Mouse (Mus musculus) kidney, adult 9 months (tissue): ENCODE results near the gene Tle6.
A peak's percentile ranks its signal among the peaks of the same experiment; 100 is the strongest.

Source experiments
- DNase-seq: peaks from one replicate; pipeline ENCODE4 v3.0.0; 2022

Gene Tle6

GRCm38 (mm10) chr10:81588739-81589138 lies 12.1 kb downstream of the Tle6 start:
- DNase-seq: no peak

DNA sequence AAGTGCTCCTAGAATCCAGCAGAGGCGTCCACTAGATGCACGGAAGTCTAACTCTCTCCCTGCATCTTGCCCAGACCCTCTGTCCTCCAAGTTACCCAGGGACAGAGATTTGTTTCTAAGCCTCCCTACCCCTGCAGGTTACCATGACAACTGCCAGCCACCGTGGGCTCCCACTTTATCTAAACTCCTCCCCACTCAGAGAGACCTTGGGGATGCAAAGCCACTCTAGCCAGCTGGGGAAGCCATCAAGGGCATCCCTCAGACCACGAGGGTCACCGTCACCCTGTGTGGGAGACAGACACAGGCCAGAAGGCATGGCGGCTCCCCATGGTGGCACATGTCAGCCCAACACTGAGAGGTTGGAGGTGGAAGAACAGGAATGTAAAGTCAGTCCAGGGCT lies 17.5 kb downstream of the Tle6 start:
- DNase-seq: no peak

- DNase-seq: no peak
Measured at GRCm38 (mm10) chr10:81580441-81581070, 20.3 kb downstream of the Tle6 start.

GRCm38 (mm10) chr10:81579967-81580366 lies 20.9 kb downstream of the Tle6 start:
- DNase-seq: no peak

- DNase-seq: no peak
Measured at GRCm38 (mm10) chr10:81575695-81576094, 25.2 kb downstream of the Tle6 start.

GRCm38 (mm10) chr10:81575208-81575631 lies 25.7 kb downstream of the Tle6 start:
- DNase-seq: no peak

- no peak for DNase-seq
Measured at GRCm38 (mm10) chr10:81574081-81575056, 26.5 kb downstream of the Tle6 start, which contains the start of gene Tle2. TSS of gene Tle2 (plus strand) at chr10:81574561.

DNA sequence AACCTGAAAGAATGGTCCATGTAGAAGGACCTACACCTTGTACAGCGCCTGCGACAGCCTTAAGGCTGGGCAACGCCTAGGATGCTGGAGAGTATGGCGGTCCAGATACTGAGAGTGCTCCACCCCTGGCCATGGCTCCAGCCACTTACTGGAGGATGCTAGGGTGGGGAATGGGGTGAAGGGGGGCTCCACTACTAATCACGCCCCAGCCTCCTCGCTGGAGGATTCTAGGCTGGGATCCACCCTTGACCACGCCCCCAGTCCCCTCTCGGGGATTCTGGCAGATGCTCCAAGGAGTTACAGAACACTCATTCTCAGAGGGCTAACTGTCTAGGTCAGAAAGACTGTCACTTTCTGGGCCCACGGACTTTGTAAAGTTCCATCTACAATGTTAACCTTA lies 27.9 kb downstream of the Tle6 start:
- no peak for DNase-seq

- DNase-seq: no peak
Measured at GRCm38 (mm10) chr10:81572133-81572671, 28.7 kb downstream of the Tle6 start.

GRCm38 (mm10) chr10:81571501-81571876 lies 29.4 kb downstream of the Tle6 start:
- peak; percentile 99 for DNase-seq

- DNase-seq: peak; percentile 96
Measured at GRCm38 (mm10) chr10:81570831-81571500, 29.9 kb downstream of the Tle6 start.

GRCm38 (mm10) chr10:81570238-81570800 lies 30.6 kb downstream of the Tle6 start:
- no peak for DNase-seq

DNA sequence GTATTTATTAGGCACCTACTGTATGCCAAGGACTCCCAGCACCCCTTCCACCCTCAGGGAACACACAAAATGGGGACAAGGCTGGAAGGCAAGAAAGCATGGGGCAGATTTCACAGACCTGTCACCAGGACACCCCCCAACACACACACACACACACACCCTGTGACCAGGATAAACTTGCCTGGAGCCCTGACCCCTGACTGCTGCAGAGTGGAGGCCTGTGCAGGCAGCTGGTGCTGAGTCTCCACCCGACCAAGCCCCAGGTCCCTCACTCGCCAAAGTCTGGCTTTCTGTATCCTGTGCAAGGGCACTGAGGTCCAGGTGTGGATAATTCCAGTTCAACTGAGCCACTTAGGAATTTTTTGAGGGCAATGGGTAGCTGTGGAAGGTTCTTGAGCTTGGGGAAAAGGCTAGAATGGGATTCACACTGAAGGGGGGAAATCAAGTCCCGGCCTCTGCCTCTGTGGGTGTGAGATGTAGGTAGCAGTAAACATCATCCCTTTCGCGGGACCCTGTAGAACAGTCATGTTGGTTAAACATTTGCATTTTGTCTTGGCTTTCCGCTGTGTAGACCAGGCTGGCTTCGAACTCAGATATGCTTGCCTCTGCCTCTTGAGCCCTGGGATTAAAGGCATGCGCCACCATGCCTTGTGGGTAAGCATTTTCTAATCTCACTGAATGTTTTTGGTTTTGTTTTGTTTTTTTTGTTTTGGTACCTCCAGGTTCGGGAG lies 31.2 kb downstream of the Tle6 start:
- peak; percentile 30 for DNase-seq

DNA sequence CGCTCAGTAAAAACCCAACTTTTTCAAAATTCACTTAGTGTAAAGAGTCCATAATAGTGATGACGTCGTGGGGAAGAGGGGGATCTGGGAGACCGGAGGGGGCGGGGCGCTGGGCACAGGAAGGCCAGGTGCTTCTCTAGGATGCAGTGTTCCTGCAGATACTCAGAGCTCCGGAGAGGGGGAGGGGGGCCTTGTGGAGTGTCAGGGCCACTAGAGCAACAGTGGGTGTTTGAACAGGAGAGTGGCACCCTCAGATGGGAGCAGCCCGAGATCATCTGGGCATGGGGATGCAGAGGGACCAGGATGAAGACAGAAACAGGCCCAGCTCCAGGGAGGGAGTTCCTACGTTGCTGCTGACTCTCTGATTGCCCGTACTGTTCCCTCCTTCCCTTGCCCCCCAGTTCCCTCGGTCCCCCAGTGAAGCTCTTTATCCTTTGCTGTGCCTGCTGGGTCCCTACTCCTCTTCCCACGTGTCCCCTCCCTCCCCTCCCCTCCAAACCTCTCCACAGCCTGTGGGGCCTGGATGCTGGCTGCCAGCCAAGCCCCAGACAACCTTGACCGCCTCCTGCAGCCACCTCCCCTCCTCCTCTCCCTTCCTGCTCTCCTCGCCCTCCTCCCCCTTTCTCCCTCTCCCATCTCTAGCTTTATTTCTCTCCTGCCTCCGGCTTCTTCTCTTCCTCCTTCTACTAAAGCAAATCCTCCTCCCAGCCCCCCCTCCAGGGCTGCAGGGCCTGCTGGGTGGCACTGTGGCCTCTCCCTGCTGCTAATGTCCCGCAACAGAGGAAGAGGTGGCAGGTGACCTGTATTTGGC lies 32.3 kb downstream of the Tle6 start:
- peak; percentile 64 for DNase-seq

DNA sequence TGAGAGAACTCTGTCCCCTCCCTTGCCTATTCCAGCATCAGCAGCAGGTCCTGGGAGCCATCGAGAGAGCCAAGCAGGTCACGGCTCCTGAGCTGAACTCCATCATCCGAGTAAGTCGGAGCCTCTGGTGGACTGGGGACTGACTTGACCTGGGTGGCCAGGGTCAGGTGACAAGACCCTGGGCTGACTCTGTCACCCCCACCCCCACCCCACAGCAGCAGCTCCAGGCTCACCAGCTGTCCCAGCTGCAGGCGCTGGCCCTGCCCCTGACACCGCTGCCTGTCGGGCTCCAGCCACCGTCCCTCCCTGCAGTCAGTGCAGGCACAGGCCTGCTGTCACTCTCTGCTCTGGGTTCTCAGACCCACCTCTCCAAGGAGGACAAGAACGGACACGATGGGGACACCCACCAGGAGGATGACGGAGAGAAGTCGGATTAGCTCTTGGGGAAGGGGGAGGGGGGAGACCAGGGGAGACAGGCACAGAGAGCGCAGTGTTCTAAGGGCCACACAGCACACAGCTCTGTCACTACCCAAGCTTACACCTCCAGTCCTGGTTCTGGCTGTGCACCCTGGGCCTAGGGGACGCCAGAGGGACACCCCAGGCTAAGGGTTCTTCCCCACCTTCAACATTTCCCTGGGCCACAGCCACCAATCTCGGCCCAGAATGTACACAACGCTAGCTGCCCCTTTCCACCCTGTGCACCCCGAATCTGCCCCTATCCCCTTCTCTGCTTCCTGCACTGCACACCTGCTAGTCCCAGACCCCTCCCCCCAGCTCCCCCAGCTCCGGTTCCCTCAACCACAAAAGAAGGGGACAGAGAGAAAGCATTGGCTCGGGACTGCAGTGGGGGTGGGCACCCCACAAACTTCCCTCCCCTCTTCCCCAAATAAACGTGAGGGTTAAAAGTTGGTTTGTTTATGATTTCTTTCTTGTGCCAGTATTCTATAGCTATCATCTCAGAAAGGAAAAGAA lies 35.3 kb downstream of the Tle6 start:
- no peak for DNase-seq

GRCm38 (mm10) chr10:81564734-81565133 lies 36.1 kb downstream of the Tle6 start:
- peak; percentile 71 for DNase-seq

- peak; percentile 69 for DNase-seq
Measured at GRCm38 (mm10) chr10:81564216-81564615, 36.7 kb downstream of the Tle6 start.

DNA sequence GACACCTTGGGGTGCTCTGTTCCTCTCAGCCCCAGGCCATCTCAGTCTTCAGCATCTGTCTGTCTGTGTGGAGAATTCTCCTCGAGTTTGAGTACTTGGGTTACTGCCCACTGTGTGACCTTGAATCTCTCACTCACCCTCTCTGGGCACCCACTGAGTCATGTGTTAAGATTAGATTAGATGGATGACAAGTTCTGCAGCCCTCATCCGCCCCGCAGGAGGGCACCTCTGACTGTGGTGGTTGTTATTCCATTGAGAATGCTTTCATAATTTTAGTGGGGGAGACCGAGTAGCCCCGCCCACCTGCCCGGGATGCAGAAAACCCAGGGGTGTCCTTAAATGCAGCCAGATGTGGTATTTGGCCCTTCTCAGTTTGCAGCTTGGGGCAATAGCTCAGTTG lies 37.4 kb downstream of the Tle6 start:
- no peak for DNase-seq

DNA sequence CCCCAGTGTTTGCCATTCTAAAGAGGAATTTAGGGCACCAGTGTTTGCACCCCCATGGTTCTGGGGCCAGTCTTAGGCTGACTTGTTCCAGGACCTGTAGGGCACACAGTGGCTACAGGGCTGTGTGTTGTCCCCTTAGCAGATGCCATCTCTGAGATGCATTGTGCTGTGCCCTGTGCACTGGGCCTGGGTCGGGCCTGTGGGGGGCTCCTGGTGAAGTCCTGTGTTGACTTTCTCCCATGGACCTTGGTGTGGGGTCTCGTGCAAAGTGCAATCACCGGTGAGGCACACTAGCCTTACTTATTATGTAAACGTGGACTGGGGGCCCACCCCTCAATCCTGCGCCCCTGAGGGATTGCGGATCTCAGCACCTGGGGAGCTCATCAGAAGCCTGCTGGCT lies 38.5 kb downstream of the Tle6 start:
- DNase-seq: peak; percentile 10
